Mouse (Mus musculus): ENCODE results near the gene Acer1.

Gene Acer1

GRCm38 (mm10) chr17:56982013-56982412 lies at the start of gene Acer1:
Gene Acer1 (minus strand): TSS chr17:56982126.
- DNase-seq: no peak

GRCm38 (mm10) chr17:57030931-57031660 lies 49.2 kb upstream of the Acer1 start, which contains the start of gene Khsrp:
Gene Khsrp (minus strand): TSS chr17:57031522.
- no peak for DNase-seq

- DNase-seq: no peak
Measured at GRCm38 (mm10) chr17:57029691-57030090, 47.8 kb upstream of the Acer1 start.

GRCm38 (mm10) chr17:57027471-57027870 lies 45.5 kb upstream of the Acer1 start:
- no peak for DNase-seq

DNA sequence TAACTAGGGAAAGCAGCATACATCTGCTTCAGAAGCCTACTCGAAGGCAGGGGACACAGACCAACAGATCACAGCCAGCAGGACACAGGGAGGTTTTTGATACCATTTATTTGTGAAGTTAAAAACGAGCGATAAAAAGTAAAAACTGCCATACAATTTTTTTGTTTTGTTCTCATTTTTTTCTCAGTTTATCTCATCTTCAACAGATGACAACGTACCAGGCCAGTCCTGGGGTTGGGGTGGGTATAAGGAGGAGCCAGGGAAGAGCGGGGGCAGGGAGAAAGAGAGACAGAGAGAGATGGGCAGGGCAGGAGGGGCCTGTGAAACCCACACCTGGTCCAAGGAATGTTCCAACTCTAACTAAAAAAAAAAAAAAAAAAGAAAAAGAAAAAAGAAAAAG lies 39.0 kb upstream of the Acer1 start:
- DNase-seq: no peak

GRCm38 (mm10) chr17:57019693-57020092 lies 37.8 kb upstream of the Acer1 start:
- no peak for DNase-seq

DNA sequence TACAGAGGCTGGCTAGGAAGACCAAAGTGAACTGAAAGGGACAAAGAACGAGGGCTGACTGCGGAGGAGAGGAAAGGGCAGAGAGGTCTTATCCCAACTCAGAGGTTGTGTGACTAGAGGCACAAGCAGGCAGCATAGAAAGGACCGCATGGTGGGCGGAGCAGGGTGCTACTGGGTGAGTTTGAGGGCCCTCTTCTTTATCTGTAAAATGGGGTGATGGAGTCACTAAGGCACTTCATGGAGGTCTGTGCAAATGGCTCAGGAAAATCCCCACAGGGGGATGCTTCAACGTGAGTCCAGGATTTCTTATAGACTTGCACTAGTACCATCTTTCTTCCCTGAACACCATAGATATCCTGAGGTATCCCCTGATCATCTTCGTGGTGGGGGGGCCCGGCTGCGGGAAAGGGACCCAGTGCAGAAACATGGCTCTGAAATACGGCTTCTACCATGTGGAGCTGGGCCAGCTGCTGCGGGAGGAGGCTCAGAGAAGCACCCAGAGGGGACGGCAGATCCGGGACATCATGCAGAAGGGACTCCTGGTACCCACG lies 30.4 kb upstream of the Acer1 start:
- DNase-seq: no peak

DNA sequence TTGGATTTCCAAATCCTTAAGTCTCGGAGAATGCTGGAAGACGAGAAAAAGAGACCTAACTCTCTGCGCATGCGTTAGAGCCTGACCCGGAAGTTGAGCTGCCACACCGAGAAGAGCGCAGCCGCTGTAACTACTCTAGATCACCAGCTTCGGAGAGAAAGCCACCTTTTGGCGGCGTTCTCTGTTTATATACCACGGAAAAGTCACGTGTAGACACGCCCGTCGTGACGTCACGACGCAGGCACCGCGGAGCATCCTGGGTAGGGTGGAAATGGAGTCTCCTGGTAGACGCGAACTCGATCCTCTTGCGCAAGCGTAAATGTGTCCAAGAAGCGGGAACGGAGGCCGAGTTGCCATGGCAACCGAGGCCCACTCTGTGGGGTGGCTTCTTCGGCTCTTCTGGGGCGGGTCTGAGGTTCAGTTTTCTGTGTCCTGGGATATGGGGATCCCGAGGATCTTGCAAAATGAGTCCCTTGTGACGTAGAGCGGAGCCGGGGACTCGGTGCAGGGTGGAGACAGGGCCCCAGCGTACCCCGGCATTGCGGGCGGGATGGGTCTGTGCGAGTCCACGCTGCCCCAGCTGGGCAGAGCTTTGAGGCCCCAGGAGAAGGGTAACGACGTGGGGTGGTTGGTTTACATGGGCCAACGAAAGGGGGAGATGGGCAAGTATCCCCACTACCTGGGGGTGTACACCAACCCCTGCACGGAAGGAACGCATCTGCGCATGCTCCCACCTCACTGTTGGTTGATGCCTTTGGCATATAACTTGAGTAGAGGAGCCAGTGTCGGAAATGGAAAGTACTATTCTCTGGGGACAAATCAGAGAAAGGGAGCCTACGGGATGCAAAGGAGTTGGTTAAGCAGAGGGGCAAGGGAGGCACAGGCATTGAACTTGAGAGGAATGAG lies 29.6 kb upstream of the Acer1 start, which contains the start of the genes Gtf2f1 and Gm17949:
Gene Gtf2f1, minus strand, starts transcription at position 53 of the 906 bp plus-strand sequence.
Gene Gm17949, plus strand, starts transcription at position 234 of the 906 bp plus-strand sequence.
- peak; percentile 95 for DNase-seq

GRCm38 (mm10) chr17:57010911-57011235 lies 28.9 kb upstream of the Acer1 start:
- DNase-seq: no peak

- no peak for DNase-seq
Measured at GRCm38 (mm10) chr17:57007137-57007905, 25.4 kb upstream of the Acer1 start.

DNA sequence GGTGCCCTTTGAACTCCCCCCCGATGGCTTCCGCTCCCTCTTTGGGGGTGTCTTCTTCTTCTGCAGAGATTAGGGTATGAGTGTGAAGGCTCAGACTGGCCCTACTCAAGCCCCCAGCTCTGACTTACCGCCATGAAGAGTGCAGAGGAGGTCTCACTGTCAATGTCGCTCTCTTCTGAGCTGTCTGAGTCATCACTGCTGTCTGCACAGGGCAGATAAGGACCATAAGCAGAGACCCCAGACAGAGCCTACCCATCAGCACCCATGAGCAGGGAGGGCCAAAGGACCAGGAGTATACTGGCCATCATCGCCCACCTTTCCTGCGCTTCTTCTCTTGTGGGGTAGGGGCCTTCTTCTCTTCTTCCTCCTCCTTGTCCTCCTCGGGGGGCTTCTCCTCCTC lies 22.1 kb upstream of the Acer1 start:
- DNase-seq: no peak

DNA sequence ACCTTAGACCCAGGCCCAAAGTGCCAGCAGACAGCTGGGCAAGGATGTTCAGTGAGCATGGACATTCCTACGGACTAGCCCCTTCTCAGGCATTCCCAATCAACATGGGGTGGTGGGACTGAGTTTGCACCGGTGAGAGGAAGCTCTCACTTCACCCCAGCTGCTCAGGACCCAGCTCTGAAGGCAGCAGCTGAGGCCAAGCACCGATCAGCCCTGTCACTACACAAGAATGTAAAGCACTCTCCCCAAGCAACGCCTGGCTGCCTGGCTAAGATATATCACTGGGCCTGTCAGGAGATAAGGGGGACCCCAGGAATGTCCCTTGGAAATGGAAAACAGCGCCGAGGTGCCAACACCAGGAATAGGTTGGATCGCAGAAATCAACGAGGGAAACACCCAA lies 19.3 kb upstream of the Acer1 start:
- no peak for DNase-seq

DNA sequence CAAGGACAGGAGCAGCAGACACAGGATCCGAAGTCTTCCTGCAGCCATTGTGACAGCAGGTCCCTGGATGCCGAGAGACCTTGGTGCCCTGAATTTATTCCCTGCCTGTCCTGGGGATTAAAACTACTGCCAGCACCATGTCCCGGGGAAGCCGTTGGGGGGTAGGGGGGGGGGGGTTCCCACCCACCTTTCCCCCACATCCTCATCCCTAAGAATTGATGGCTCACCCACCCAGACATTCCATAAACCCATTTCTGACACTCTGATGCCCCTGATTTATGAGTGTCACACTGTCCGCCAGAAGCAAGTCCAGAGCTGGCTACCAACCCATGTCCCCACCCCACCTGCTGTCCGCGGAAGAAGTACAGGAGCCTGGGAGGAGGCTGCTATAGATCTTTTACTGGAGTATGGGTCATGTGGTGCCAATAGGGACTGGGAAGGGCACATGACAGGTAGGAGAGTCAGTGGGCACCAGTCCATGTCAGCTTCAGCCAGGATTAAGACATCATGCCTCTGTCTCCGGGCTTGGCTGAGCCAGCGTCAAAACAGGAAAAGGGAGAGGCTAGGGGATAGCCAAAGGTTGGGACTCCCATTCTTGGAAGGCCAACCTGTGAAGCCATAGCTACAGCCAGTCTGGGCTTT lies 18.2 kb upstream of the Acer1 start, which contains the start of gene Pspn:
Gene Pspn, minus strand, starts transcription at position 51 of the 642 bp plus-strand sequence.
- no peak for DNase-seq

DNA sequence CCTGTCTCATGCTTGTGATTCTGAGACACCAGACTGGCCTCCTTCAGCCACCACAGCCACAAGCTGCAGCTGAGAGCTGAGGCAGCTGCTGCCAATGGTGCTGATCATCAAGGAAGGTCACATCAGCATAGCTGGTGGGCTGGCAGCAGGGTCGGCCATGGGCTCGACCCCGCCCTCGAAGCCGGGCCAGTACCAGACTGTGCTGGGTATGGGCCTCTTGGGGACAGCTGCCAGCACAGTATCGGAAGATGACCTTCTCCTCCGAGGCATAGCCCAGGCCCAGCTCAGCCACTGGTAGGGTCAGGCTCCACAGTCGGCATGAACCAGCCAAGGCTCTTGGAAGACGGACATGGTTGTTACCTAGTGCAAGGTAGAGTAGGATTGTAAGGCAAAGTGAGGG lies 17.5 kb upstream of the Acer1 start:
- DNase-seq: no peak

GRCm38 (mm10) chr17:56997029-56997667 lies 15.2 kb upstream of the Acer1 start, which contains the start of gene Alkbh7:
Gene Alkbh7 (plus strand): TSS chr17:56997339.
- DNase-seq: peak; percentile 100

DNA sequence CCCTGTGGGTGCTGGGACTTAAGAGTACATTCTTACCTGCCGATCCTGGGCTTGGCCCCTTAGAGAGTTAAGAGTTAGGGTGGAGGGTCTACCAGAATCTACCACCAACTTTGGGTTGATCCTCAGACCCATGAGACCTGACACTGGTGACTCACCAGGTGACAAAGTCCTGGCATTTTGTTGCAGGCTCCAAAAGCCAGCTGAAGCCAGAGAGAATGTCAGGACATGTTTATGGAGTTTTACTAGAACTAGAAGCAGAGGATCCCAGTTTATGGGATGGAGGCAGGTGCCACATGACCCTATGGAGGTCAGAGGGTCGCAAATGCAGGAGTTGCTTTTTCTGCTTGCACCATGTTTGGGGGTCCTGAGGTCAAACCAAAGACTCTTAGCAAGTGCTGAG lies 14.6 kb upstream of the Acer1 start:
- no peak for DNase-seq

DNA sequence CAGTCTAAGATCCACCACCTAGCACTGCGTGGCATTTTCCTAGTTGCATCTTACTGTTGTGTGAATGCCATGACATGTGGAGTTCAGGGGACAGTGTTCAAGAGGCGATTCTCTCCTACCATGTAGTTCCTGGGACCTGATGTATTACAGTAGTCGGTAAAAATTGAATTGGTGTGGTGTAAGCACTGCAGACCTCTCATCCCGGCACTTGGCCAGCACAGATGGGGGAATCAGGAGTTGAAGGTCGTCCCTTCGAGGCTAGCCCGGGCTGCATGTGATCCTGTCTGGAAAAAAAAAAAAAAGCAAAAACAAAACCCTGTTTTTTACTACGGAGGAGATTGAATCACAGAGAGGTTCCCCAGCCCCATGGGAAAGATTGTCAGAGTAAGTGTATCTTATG lies 13.1 kb upstream of the Acer1 start:
- DNase-seq: no peak

- DNase-seq: no peak
Measured at GRCm38 (mm10) chr17:56990966-56991365, 9.0 kb upstream of the Acer1 start.

DNA sequence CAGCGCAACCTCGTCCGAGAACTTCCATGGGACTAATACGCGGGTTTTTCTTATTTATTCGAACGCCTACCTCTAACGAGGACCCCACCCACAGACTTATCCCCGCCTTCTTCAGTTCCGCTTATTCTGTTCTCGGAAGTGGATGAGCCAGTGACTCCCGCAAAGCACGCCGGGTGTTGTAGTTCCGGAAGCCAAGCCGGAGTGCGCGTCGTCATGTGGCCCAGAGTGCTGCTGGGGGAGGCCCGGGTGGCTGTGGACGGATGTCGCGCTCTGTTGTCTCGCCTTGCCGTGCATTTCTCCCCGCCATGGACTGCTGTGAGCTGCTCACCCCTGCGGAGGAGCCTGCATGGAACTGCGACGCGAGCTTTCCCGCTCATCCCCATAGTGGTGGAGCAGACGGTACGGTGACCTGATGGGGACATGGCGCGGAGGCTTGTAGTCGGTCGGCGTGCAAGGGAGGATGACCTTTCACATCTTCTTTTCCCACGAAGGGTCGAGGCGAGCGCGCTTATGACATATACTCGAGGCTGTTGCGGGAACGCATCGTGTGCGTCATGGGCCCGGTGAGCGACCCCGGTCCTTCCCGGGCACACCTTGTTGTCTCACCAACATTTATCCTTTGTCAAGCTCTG lies 8.3 kb upstream of the Acer1 start, which contains the start of gene Clpp:
Gene Clpp, plus strand, starts transcription at position 191 of the 632 bp plus-strand sequence.
- peak; percentile 99 for DNase-seq

- DNase-seq: peak; percentile 93
Measured at GRCm38 (mm10) chr17:56989467-56990114, 7.7 kb upstream of the Acer1 start.

Data from lung, postnatal 36 days (tissue).